Mouse (Mus musculus) cerebellum, postnatal 10 days (tissue): ENCODE results near the gene Mypn.

Experiments used
- DNase-seq, 2 experiments: peaks; one replicate each; pipeline ENCODE4 v3.0.0; 2021; ENCODE audit warnings: mixed read lengths in 2 of 2

The Mypn gene

DNA sequence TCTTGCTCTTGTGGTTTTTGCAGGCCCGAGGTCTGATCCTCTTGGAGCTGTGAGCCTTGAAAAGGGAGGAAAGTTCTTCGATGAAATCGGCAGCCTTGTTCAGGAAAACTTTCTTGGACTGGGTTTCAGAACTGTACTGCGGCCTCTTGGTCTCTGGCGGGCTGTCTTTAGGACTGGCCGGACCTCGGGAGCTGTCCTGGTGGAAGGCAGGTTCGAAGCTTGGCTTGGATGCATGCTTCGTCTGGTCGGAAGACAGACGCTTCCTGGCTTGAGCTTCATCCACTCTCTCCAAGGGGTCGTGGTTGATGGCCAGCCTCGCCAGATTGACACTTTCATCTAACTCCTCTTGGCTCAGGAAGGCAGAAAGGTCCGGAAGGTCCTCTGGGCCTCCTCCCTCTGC is 11.0 kb downstream of the Mypn start:
- peak; percentile 11 to 33 for DNase-seq

DNA sequence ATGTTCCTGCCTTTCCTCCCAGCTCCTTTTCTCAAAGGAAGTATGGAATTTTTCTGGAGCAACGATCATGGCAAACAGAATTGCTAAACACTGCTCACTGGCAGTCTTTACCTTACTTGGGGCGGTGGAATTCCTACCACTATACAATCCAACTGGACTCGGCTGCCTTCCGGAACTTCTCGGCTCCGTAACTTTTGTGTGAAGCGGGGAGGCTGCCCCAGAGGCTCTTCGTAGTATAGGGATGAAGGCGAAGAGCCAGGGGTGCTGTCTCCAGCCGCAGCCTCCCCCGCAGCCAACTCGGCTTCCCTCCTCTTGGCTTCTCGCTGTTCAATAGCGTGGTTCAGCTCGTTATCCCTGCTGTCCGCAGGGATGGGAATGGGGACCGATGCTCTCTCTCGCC is 11.5 kb downstream of the Mypn start:
- no peak for DNase-seq

DNA sequence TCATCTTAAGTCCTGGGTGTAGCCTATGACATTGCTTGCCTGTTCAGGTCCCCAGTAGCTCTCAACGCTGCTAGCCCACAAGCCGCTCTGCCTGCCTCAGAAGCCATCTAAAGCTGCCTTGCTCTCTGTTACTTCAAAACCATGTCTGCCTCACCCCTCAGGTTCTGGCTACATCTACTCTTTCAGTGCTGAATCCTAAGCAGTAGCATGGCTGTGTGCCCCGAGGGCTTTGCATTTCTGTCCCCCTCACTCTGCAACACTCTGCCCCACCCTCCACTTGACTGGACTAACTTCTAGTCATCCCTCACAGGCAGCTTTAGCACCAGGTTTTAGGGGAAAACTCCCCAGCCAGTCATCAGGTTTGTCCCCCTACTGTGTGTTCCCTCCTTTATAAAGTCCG is 19.3 kb downstream of the Mypn start:
- no peak for DNase-seq

DNA sequence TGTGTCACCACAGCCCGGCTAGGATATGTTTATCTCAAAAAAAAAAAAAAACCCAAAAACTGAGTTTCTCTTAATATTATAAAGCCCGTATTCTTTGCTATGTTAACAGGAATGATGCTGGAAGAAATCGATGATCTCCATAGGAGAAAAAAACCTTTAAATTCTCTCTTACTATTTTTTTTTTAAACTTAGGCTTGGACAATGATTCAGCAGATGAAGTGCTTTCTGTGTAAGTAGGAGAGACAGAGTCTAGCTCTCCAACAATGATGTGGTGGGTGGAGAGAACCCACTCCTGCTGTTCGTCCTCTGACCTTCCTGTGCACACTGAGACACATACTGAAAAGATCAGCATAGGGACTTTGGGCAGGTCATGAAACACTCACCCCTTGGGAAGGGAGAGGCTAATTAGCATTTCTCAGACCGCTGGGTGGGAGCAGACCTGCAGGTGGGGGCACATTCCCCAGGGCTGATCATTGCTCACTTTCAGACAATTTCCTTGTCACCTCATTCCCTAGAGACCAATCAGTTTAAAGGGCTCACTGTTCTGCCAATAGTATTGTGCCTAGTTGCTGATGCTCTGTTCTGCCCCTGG is 21.5 kb downstream of the Mypn start:
- DNase-seq = no peak

DNA sequence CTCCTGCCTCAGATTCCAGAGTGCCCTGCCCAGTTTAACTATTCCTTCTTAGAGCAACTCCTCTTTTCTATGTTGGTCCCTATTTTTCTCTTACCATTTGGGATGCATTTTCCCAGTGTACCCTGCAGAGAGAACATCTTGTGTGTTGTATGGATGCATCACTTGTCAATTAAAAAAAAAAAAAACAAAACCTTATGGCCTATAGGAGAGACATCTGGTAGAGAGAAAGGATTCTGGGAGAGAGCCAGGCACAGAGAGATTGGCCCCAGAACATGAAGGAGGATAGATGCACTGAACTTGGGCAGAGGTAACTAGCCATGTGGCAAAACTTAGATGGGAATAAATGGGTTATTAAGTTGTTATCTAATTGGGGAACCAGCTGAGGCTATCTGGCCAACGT is 22.6 kb downstream of the Mypn start:
- peak in 1 of 2 experiments; percentile 15 for DNase-seq

DNA sequence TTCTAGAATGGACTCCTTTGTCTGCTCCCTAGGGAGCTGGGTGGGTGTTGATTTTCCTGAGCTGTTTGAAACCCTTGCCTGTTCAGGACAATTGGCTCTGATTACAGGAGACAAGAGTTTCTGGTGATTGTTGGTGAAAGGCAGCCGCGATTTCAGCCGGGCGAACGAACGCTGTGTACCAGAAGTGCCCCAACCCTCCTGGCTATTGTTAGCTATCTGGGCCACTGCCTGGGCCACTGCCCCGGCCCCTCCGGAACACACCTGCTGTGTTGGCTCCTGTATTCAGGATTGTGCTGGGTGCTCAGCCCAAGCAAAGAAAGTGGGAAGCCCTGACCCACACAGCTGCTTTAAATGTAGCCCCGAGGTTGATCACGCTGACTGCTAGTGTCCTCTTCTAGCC is 24.2 kb downstream of the Mypn start:
- no peak for DNase-seq

DNA sequence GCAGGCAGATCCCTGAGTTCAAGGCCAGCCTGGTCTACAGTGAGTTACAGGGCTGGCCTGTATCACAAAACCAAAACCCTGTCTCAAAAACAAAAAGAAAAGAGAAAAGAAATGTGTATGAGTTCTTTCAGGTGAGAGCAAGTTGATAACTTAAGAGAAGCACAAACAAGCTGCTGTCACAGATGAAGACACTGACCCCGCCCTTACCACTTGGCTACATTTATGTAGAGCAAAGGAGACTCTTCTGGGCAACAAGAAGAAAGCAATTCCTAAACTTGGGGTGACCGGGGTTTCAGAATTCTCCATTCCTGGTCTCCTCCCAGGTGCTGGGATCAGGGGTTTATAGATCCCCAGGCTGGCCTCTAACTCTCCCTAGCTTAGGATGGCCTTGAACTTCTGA is 25.4 kb downstream of the Mypn start:
- DNase-seq = no peak

DNA sequence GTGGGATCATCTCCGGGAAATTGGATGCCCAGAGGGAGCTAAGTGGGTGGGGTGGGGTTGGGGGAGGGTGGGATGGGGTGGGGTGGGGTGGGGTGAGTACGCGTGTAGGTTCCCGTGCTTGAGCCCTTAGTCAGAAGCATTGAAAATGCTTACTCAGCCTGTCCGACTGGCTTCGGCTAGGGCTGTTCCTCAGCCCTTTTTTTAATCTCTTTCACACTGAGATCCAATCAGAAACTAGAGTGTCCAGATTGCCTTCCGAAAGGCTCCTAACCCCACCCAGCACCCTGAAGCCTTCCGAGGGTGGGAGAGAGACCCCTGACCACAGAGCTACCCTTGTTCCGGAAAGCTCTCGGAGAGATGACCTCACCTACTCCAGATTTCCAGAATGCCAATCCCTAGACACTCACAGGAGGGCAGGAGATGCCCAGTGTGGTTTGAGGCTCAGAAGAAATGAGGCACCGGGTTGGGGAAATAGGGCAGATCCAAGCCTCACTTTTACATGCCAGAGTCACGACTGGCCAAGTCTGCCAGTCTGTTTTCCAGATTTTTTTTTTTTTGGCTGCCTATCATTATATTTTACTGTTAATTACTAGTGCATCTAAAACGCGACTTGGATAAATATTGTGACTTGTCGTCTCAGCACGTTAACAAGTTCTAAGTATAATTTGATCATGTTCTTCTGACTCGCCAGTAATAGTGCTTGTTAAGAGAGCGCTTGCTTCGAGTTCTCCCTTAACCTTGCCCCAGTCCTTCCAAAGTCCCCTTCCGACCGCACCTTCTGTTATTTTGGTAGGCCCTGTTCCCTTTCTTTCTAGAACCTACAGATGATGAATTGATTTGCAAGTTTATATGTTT is 26.2 kb downstream of the Mypn start:
- DNase-seq = no peak

DNA sequence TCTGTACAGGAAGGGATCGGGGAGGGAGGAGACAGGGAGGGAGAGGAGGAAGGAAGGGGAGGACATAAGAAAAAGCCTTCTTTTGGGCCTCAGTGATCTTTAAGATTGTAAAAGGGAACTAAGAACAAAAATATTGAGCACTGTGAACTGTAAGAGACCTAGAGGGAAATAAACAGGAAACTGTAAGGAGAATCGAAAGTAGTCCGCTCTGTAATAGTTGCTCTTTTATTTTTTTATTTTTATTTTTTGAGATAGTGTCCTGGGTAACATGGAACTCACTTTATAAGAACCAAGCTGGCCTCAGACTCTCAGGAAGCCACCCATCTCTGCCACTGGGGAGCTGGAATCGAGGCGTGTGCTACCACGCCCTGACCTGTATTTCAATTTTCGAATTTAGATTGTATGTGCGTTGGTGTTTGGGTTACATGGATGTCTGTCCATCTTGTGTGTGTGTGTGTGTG is 27.3 kb downstream of the Mypn start:
- DNase-seq = no peak

DNA sequence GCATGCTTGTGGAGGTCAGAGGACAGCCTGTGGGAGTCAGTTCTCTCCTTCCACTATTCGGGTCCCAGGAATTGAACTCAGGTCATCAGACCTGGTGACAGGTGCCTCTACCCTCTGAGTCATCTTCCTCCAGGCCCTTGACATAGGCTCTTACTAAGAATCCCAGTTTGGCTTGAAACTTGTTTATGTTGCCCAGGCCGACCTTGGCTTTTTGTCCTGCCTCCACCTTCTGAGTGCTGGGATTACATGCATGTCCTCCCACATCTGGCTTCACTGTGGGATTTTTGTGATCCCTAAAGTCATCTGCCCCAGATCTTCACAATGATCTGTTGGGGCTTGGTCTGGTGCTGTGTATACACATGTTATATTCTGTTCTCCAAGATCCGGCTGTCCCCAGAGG is 31.7 kb downstream of the Mypn start:
- no peak for DNase-seq

DNA sequence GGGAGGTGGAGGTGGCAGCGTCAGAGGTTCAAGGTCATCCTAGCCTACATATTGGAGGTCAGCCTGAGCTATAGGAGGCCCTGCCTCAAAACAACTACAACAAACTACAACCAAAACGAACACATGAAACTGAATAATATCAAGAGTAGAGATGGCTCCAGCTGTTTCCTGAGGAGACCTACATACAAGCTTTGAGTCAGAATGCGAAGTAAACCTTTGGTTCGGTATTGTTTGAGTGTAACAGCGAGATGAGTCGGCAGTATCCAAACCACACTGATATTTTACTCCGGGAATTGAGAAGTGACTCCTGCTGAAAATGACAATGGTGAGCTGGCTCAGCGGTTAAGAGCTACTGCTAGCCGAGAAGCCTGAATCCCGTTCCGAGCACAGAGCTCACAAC is 34.2 kb downstream of the Mypn start:
- DNase-seq = no peak

DNA sequence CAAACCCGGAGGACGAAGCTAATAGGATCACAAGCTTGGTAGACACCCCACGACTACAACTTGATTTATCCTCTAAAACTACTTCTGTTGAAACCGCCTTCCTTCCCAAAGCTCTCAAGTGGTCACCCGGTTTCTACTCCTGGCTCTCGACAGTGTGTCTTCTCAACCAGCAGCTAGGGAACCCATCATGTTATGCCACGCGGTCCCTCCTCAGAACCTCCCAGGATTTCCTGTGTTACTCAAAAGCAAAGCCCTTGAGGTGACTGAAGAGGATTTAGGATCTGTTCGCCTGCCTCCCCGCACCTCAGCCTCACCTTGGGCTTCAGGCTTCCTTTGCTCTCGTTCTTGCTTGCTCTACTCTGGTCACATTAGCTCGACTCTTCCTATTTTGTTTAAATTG is 35.6 kb downstream of the Mypn start:
- no peak for DNase-seq

DNA sequence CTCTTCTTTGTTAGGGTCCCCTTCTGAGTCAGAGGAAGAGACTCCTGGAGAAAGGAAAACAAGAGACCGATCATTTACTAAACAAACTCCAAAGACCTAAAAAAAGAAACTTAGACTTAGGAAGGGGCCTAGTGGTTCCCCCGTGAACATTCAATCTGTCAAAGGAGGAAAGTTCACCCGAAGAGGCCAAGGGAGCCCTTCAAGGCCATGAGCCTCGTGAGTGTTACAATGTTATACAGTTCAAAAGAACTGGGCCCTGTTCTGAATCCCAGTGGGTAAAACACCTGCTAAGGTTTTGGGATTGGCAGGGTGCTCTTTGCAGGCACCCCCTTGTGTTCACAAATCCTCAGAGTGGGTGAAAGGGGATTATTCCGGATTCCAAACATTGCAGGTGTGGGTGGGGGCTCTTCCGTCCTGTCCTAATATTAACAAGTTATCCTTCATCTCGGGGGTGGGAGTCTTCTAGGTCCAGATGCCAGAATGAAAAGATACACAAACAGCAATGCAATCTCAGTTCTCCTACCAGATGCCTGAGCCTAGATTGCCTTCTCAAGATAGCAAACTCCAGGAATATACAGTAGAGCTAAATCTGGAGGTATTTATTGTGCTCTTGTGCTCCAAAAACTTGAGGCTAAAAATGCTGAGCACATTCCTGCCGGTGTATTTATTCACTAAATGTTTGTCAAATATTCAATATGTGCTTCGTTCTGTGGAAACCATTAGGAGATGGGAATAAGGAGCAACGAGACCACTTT is 36.3 kb downstream of the Mypn start:
- no peak for DNase-seq

DNA sequence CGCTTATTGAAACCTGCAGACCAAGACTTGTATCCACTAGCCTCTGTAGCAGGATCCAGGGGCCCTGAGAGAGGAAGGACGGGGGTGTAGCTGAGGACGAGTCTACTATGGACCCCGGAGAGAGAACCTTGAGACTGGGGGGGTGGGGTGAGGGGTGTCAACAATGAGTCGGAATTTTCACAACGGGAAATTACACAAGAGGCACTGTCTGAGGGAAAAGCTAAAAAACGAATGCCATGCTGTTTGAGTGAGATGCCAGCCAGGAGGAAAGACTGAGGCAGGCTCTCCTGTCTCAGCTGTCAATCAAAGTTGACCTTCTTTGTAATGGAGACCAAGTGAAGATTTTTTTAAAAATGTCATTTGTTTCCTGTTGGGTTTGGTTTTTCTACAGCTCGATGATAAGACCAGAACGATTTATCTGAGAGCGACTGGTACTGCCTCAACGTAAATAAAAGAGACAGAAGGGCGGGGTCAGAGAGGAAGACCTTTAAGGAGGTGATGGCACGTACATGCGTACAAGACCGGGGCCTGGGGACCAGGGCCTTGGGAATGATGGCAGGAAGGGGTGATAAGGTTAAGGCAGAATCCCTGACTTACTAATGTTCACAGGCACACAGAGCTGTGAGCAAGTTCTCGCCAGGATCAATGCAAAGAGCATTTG is 37.9 kb downstream of the Mypn start:
- no peak for DNase-seq

DNA sequence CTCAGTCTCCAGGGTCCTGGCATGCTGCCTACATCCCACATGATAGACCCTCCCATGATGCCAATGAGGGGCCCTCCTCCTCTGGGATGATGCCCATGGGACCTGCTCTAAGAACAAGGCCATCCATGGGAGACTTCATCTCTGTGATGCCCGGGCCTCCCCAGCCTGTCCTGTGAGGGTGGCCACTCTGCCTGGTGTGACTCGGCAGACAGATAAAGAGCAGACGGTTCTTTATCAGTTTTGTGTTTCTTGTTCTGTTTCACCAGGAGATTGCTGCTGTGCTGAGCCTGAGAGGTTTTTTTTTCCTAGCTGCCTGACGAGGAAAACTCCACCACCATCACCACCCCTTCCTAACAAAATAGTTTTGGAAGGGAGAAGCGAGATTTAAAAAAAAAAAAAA is 42.5 kb downstream of the Mypn start:
- DNase-seq = peak in 1 of 2 experiments; percentile 10

DNA sequence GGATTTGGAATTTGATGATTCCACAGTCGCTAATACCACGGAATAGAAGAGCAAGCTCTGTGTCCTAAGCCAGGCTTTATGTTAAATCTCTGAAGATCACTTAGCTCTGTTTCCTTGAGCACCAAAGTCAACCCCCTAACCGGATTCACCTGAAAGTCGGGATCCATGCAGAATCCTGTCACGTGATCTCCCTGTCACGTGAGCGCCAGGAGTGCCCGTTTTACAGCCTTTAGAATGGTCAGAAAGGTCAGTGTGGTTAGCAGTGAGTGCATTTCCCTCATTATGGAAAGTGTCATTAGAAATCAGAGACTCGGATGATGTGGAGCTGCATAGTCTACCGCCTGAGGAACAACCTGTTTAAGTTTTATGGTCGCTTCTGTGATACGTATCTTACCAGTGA is 43.1 kb downstream of the Mypn start:
- DNase-seq = peak in 1 of 2 experiments; percentile 25

DNA sequence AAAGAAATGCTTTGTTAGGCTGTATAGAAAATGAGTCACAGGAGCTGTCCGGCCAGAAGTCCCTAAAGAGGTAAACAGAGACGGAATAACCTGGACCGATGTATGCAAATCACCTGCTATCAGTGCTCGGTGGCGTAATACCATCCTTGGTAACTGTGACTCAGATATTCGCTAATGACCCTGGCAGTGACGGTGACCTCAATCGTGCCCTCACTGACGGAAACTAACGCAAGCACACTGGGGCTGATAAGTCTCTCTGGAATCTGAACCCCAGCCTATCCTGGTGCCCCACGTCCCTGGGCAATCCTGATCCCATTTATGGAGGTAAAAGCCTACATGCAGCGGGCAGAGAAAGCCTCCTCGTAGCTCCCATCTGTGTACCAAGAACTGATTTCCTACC is 45.6 kb downstream of the Mypn start:
- no peak for DNase-seq

DNA sequence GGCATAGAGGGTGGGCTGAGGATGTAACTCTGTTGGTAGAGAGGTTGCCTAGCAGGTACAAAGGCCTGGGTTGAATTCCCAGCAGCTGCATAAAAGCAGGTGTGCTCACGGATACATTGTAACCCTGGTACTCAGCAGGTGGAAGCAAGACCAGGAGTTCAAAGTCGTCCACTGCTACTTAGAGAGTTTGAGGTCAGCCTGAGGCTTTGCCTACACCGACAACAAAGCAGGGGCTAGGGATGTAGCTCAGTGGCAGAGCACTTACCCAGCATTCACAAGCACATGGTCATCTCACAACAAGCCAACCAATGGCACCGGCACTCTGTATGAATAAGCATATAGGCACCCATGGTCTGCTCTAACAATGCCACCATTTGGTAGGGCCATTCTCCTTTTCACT is 46.3 kb downstream of the Mypn start:
- DNase-seq = no peak

DNA sequence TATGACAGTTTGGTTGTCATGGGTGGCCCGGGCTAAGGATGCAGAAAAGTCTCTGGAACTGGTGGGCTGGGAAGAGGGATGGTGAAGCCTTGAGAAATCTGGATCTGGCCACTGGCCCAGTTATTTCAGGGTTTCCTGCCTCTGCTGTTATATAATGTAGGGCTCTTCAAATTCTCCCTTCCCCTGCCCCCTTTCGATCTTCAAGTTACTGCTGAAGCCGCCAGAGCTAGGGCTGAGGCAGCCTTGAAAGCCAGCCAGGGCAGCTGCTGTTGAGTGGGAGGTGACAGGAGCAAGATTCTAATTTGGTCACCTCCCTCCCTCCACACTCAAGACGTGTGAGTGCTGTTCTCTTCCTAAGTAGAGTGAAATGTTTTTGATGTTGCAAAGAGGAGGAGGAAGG is 46.8 kb downstream of the Mypn start:
- DNase-seq = peak in 1 of 2 experiments; percentile 7

DNA sequence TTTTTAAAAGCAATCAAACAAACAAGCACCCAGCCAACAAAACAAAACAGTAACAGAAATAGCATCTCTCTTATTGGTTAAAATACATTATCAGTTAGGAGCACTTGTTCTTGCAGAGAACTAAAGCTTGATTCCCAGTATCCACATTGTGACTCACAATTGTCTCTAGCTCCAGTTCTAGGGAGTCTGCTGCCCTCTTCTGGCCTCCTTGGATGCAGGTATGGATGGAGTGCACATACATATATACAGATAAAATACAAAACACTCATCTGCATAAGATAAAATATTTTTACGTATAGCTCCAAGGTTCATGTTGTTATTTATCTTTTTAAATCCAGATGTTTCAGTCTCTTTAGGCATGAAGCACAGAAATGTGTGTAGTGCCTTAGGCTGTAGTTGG is 47.4 kb downstream of the Mypn start:
- DNase-seq = no peak

DNA sequence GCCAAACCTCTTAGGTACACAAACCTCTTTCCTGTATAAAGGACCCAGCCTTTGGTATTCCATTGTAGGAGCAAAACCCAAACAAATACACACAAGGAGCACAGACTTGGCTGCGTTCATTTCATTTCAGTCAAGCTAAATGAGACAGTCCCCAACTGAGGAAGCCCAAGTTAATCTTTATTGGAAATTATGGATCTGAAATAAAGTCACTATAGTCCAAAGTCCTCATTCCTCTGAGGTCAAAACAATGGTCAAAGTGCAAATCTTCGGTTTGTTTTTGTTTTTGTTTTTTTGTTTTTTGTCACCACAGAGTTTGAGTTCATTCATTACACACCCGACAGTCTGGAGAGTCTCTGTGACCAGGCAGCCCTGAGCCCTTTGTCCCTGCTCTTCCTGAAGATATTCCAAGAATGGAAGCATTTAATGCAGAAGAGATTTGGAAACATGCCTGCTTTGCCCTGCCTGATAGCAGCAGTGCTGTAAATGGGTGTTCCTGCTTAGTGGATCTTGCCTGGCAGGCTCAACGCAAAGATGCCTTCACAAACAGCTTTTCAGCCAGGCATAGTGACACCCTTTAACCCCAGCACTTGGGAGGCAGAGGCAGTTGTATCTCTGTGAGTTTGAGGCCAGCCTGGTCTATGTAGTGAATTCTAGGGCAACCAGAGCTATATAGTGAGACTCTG is 47.9 kb downstream of the Mypn start:
- no peak for DNase-seq

DNA sequence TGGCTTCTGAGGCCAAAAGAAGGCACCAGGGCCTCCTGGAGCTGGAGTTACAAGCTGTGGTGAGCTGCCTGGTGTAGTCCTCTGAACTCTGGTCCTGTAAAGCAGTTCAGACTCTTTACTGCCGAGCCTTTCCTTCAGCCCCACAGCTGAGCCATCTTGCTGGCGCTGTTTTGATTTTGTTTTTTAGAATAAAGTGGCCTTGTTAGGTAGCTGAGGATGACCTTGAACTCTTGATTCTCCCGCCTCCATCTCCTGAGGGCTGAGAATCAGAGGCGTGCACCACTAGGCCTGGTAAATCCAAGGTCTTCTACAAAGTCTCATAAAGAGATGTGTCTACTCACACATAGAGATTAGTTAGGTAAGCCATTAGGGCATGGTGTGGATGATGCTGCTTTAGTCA is 49.0 kb downstream of the Mypn start:
- DNase-seq = no peak

DNA sequence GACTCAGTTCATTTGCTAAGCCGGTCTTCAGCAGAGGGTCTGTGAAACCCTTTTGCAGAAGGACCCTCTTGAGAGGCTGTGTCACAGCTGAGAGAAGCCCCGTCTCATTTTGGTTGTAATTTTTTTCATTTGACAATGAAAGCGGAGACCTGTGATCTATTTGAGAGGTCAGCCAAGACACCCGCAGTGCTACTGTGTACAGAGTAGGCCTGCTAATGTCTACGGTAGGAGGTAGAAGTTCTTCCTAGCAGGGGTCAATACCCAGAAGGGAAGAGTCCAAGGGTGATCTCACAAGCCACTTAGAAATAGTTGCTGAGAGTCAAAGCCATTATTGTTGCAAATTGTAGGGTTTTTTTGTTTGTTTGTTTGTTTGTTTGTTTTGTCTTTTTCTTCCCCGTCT is 49.5 kb downstream of the Mypn start:
- DNase-seq = no peak
